Mouse (Mus musculus) heart, embryonic 11.5 days (tissue): Measurements from ENCODE around the gene Phf12. TPM values are rescaled to one million over a fixed set of nuclear protein-coding genes. Genes with fewer than 3 reads are reported as not detected.

ENCODE experiments used
- microRNA counts: library from miRNA; unstranded; fragments of <30 nt; microRNA quantifications from one replicate; lab custom pipeline; 2015
- microRNA-seq: library from miRNA; unstranded; fragments of <30 nt; microRNA quantifications from one replicate; pipeline ENCODE4, GENCODE M21; 2016; ENCODE audit warnings: borderline number of aligned reads
- polyA plus RNA-seq: library from polyadenylated mRNA; unstranded; fragments of >200 nt; fragmentation: Nextera tagmentation; extraction: Ambion mirVana; gene quantifications from 2 replicates; pipeline ENCODE4 v1.2.1, GENCODE M21; 2014

Phf12 gene
- polyA plus RNA-seq, 1 experiment from 2014 or later, result 14.2 TPM

MicroRNAs encoded within 50 kb of the gene (microRNA counts, 519-probe panel; counts per million panel counts)
- 6,304 counts per million, percentile 81 among the panel's probes with 10 or more counts for microRNA mmu-miR-144 (lab: Ali Mortazavi, UCI)
- microRNA mmu-miR-451 (lab: Ali Mortazavi, UCI), result 5,112 counts per million, percentile 53 among the panel's probes with 10 or more counts

Small RNA genes lying within 50 kb of the gene (microRNA-seq; reads per million reads assigned to microRNA genes)
- gene Mir144, result 200 reads per million, percentile 70 among the genes with 10 or more reads in this experiment
- gene Mir451a, result not detected
- not detected for gene Mir451b

Other genes starting within 250 kb of the Phf12 start
- 94.0 and 96.7 TPM in 2 replicates for gene Myo18a, start 219.5 kb upstream of the Phf12 start, polyA plus RNA-seq
- gene Gm10277, start 195.0 kb upstream of the Phf12 start, polyA plus RNA-seq, result 0.55 and 0.87 TPM in 2 replicates
- 1.8 and 2.4 TPM in 2 replicates for gene Pipox, start 88.7 kb upstream of the Phf12 start, polyA plus RNA-seq
- 0.09 TPM in 1 of 2 replicates, not detected in the other for gene Sez6, start 52.0 kb upstream of the Phf12 start, polyA plus RNA-seq
- gene Dhrs13, start 49.5 kb downstream of the Phf12 start, polyA plus RNA-seq, result 12.3 and 15.8 TPM in 2 replicates
- 62.0 and 67.1 TPM in 2 replicates for gene Flot2, start 55.2 kb downstream of the Phf12 start, polyA plus RNA-seq
- 25.6 and 27.0 TPM in 2 replicates for gene Eral1, start 97.6 kb downstream of the Phf12 start, polyA plus RNA-seq
- gene Fam222b, start 111.9 kb downstream of the Phf12 start, polyA plus RNA-seq, result 22.4 and 26.9 TPM in 2 replicates
- gene Traf4, start 182.8 kb downstream of the Phf12 start, polyA plus RNA-seq, result 34.2 and 38.4 TPM in 2 replicates
- gene Nek8, start 193.9 kb downstream of the Phf12 start, polyA plus RNA-seq, result 9.9 and 10.6 TPM in 2 replicates
- 16.1 and 16.3 TPM in 2 replicates for gene Tlcd1, start 194.0 kb downstream of the Phf12 start, polyA plus RNA-seq
- gene Rpl23a, start 200.8 kb downstream of the Phf12 start, polyA plus RNA-seq, result 1,064 and 1,178 TPM in 2 replicates
- 62.2 and 62.5 TPM in 2 replicates for gene Rab34, start 205.7 kb downstream of the Phf12 start, polyA plus RNA-seq
- 4.2 TPM in 2 replicates for gene Proca1, start 210.6 kb downstream of the Phf12 start, polyA plus RNA-seq